Mouse (Mus musculus): Measurements from ENCODE around the gene Grm4.

- TF ChIP-seq POLR2A (IDR thresholded peaks at IDR 0.05; ENCODE audit: insufficient read depth, low read depth, low read length) = no peak
- TF ChIP-seq CTCF (IDR thresholded peaks at IDR 0.05; ENCODE audit: insufficient read depth, low read depth, low read length) = no peak
Observed at GRCm38 (mm10) chr17:27393931-27394330, 127.3 kb downstream of the Grm4 start.

Measured in olfactory bulb, adult 2 months (tissue).